Mouse (Mus musculus): ENCODE data around the gene AC170998.1. TPM values are rescaled to one million over a fixed set of nuclear protein-coding genes. Genes with fewer than 3 reads are reported as not detected.

The AC170998.1 gene
- polyA plus RNA-seq, 1 experiment from 2014 or later, result 1.0 TPM

DNA sequence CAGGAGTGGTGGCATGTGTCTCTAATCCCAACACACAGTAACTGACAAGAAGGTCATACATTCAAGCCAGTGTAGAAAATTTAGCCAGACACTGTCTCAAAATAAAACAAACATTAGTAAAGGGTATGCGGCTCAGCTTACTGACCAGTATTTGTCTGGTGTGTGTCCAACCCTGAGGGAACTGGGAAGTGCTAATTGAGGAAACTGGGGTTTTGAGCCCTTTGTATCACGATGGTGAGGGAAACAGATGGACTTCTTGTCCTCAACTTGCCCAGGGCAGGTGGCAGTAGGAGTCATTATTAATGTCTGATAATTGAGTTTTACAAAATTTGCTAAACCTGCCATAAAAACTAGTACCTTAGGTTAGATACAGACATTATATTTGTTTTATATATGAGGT lies 16.9 kb upstream of the AC170998.1 start:
- no peaks in the 10 kb centered on the region for H3K9me3 ChIP-seq (ENCODE audit: control insufficient read depth, low read length)
- H3K27me3 ChIP-seq (ENCODE audit: control insufficient read depth, insufficient read depth, low read length), result no peaks in the 10 kb centered on the region
- no peaks in the 10 kb centered on the region for H3K4me1 ChIP-seq (replicated peaks; ENCODE audit: control insufficient read depth, insufficient read depth)
- DNase-seq (ENCODE audit: low spot score) (no peak), ATAC-seq (ENCODE audit: low FRiP score, low TSS enrichment) (no peak)
- no peaks in the 10 kb centered on the region for H3K36me3 ChIP-seq (ENCODE audit: control insufficient read depth, insufficient read depth, low read length)
- H3K4me3 ChIP-seq (ENCODE audit: low read depth, low read length), result no peak overlapping the region
- TF ChIP-seq EP300 (optimal IDR thresholded peaks at IDR 0.05) (no peak), CTCF (IDR thresholded peaks at IDR 0.05; ENCODE audit: low read depth) (no peak)
- H3K4me2 ChIP-seq (replicated peaks; ENCODE audit: low read depth), result no peak overlapping the region
- H3K9ac ChIP-seq (ENCODE audit: low read length), result no peak overlapping the region
- WGBS, result 18% methylated on average over 2 of the region's 2 CpGs
- no peak overlapping the region for H3K27ac ChIP-seq (replicated peaks)

DNA sequence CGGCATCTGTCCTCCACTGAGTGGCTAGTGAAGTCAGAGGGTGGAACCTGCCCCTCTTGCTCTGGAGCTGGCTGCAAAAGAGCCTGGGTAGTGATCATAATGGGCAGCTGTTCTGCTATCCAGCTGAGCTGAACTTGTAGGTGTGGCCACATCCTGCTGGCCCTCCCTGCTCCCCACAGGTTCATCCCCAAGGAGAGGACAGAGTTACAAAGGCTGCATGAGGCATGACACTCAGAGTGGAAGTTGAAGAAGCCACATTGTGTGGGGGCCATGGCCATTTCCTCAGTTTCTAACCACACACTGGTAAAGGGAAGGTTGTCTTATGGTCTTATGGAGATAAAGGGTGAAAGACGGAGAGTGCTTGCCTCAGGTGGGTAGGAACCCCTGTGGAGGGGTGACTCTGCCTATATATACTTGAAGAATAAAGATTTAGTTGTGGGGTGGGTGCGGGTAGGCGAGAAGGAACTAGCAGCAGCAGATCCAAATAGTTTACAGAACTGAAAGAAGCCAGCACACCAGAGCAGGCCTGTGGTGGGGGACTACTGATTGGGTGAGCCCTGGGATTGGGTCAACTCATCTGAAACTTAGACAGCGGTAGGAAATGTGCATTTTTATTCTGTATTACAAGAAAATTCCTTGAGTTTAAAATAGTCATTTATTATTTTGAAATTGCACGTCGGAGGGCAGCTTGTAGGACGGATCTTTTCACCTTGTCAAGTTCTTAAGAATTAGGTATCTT lies 16.2 kb upstream of the AC170998.1 start:
- peak overlapping the region; percentile 46 for H3K27ac ChIP-seq (replicated peaks)
- peak; percentile 34; the same call in 1 of the 2 replicates for ATAC-seq (ENCODE audit: low FRiP score, low TSS enrichment)

DNA sequence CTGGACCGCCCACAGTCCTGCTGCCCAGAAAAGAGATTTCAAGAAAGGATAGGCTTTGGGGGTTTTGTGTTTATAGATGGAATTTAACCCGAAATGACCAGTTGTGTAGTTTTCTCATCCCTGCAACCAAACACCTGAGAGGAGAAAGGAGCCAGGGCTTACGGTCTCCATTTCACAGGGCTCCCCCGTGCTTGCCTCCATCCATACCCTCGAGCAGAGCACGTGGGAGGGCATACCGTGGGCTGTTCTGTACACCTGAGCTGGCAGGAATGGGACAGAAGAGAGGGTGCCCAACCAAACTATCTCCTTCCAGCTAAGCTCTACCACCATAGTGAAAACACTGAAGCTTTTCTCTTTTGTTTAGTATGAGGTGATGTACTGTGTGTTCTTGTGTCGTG lies 15.6 kb upstream of the AC170998.1 start:
- H3K9ac ChIP-seq (ENCODE audit: low read length), result no peak overlapping the region
- no peak for DNase-seq (ENCODE audit: low spot score)
- no peaks in the 10 kb centered on the region for H3K36me3 ChIP-seq (ENCODE audit: control insufficient read depth, insufficient read depth, low read length)
- no peaks in the 10 kb centered on the region for H3K9me3 ChIP-seq (ENCODE audit: control insufficient read depth, low read length)
- H3K27me3 ChIP-seq (ENCODE audit: control insufficient read depth, insufficient read depth, low read length), result no peaks in the 10 kb centered on the region
- ATAC-seq (ENCODE audit: low FRiP score, low TSS enrichment), result no peak
- TF ChIP-seq EP300 (optimal IDR thresholded peaks at IDR 0.05), result no peak
- no peak for TF ChIP-seq CTCF (IDR thresholded peaks at IDR 0.05; ENCODE audit: low read depth)
- WGBS, result 73% methylated on average over 8 of the region's 8 CpGs
- H3K4me2 ChIP-seq (replicated peaks; ENCODE audit: low read depth), result no peak overlapping the region
- no peak overlapping the region for H3K27ac ChIP-seq (replicated peaks)
- no peaks in the 10 kb centered on the region for H3K4me1 ChIP-seq (replicated peaks; ENCODE audit: control insufficient read depth, insufficient read depth)
- H3K4me3 ChIP-seq (ENCODE audit: low read depth, low read length), result no peak overlapping the region

More for the DNA sequence above, 16.2 kb upstream of the AC170998.1 start:
- H3K36me3 ChIP-seq (ENCODE audit: control insufficient read depth, insufficient read depth, low read length), result no peaks in the 10 kb centered on the region
- H3K9me3 ChIP-seq (ENCODE audit: control insufficient read depth, low read length), result no peaks in the 10 kb centered on the region
- no peak overlapping the region for H3K4me2 ChIP-seq (replicated peaks; ENCODE audit: low read depth)
- no peak for DNase-seq (ENCODE audit: low spot score)
- H3K4me3 ChIP-seq (ENCODE audit: low read depth, low read length), result no peak overlapping the region
- no peak for TF ChIP-seq EP300 (optimal IDR thresholded peaks at IDR 0.05)
- no peak for TF ChIP-seq CTCF (IDR thresholded peaks at IDR 0.05; ENCODE audit: low read depth)
- H3K9ac ChIP-seq (ENCODE audit: low read length), result no peak overlapping the region
- no peaks in the 10 kb centered on the region for H3K4me1 ChIP-seq (replicated peaks; ENCODE audit: control insufficient read depth, insufficient read depth)
- H3K27me3 ChIP-seq (ENCODE audit: control insufficient read depth, insufficient read depth, low read length), result no peaks in the 10 kb centered on the region
- 66% methylated on average over 8 of the region's 8 CpGs for WGBS

DNA sequence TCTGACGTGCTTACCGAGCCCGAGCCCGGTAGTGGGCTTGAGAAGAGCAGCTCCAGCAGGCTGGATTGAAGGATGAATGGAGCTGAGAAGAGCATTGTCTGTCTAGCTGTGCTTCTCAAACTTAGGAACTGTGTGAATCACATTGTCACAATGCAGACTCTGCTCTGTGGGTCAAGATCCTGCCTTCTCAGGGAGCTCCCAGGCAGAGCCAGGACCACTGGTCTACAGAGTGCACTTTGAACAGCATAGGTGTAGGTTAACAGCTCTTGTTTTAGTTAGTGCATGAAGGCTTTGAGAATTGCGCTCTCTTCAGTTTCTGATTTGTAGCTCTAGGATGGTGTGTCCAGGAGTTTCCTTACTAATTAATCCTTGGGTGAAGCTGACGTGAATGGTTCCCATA lies 14.6 kb upstream of the AC170998.1 start:
- Histone ChIP-seq H3K27ac (replicated peaks) (no peak overlapping the region), H3K9me3 (ENCODE audit: control insufficient read depth, low read length) (no peaks in the 10 kb centered on the region), H3K9ac (ENCODE audit: low read length) (no peak overlapping the region), H3K36me3 (ENCODE audit: control insufficient read depth, insufficient read depth, low read length) (no peaks in the 10 kb centered on the region), H3K4me1 (replicated peaks; ENCODE audit: control insufficient read depth, insufficient read depth) (no peaks in the 10 kb centered on the region), H3K4me2 (replicated peaks; ENCODE audit: low read depth) (no peak overlapping the region), H3K4me3 (ENCODE audit: low read depth, low read length) (no peak overlapping the region), H3K27me3 (ENCODE audit: control insufficient read depth, insufficient read depth, low read length) (no peaks in the 10 kb centered on the region)
- no peak for DNase-seq (ENCODE audit: low spot score)
- no peak for TF ChIP-seq CTCF (IDR thresholded peaks at IDR 0.05; ENCODE audit: low read depth)
- TF ChIP-seq EP300 (optimal IDR thresholded peaks at IDR 0.05), result no peak
- 89% methylated on average over 6 of the region's 6 CpGs for WGBS
- no peak for ATAC-seq (ENCODE audit: low FRiP score, low TSS enrichment)

DNA sequence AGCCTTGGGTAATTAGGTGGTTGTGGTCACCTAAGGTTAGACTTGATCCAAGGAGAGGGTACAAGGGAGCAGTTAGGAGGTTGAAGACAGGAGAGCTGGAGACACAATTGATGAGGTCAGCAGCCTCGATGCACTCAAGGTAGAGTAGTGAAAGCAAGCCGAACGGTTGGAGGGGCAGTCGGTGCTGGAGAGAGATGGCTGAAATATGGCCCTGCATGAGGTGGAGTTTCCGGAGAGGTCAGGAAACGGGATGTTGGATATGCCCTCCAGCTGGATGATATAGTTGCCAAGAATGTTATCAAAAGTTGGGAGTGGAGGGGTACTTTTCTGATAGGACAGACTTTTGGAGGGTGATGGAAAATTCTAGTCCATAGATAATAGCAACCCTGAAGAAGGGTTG lies 13.6 kb upstream of the AC170998.1 start:
- H3K27ac ChIP-seq (replicated peaks), result no peak overlapping the region
- TF ChIP-seq EP300 (optimal IDR thresholded peaks at IDR 0.05), result no peak
- no peak for TF ChIP-seq CTCF (IDR thresholded peaks at IDR 0.05; ENCODE audit: low read depth)

DNA sequence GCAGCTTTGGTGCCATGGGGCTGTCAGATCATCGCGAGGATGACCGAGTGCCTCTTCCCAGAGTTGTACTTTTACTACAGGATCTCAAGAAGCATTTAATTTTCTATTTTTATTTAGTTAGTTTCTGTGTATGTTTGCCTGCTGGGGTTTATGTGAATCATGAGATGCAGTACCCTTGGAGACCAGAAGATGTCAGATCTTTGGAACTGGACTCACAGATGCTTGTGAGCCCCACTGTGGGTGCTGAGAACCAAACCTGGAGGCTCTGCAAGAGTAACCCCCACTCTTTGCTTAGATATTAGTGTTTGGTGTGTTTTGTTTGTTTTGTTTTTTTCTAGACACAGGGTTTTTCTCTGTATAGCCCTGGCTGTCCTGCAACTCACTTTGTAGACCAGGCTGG lies 11.9 kb upstream of the AC170998.1 start:
- ATAC-seq (ENCODE audit: low FRiP score, low TSS enrichment), result no peak
- WGBS, result 100% methylated on average over 3 of the region's 3 CpGs
- H3K27ac ChIP-seq (replicated peaks), result no peak overlapping the region
- H3K4me3 ChIP-seq (ENCODE audit: low read depth, low read length), result no peak overlapping the region
- no peaks in the 10 kb centered on the region for H3K9me3 ChIP-seq (ENCODE audit: control insufficient read depth, low read length)
- H3K9ac ChIP-seq (ENCODE audit: low read length), result no peak overlapping the region
- no peaks in the 10 kb centered on the region for H3K27me3 ChIP-seq (ENCODE audit: control insufficient read depth, insufficient read depth, low read length)
- no peak for DNase-seq (ENCODE audit: low spot score)
- H3K4me2 ChIP-seq (replicated peaks; ENCODE audit: low read depth), result no peak overlapping the region
- no peak for TF ChIP-seq EP300 (optimal IDR thresholded peaks at IDR 0.05)
- peak; percentile 39 for TF ChIP-seq CTCF (IDR thresholded peaks at IDR 0.05; ENCODE audit: low read depth)
- no peaks in the 10 kb centered on the region for H3K4me1 ChIP-seq (replicated peaks; ENCODE audit: control insufficient read depth, insufficient read depth)
- H3K36me3 ChIP-seq (ENCODE audit: control insufficient read depth, insufficient read depth, low read length), result peaks cover 6% of the 10 kb centered on the region; the same call in 1 of the 2 replicates

More for the DNA sequence above, 13.6 kb upstream of the AC170998.1 start:
- Histone ChIP-seq H3K4me2 (replicated peaks; ENCODE audit: low read depth) (no peak overlapping the region), H3K4me1 (replicated peaks; ENCODE audit: control insufficient read depth, insufficient read depth) (no peaks in the 10 kb centered on the region), H3K36me3 (ENCODE audit: control insufficient read depth, insufficient read depth, low read length) (peaks cover 6% of the 10 kb centered on the region; the same call in 1 of the 2 replicates), H3K27me3 (ENCODE audit: control insufficient read depth, insufficient read depth, low read length) (no peaks in the 10 kb centered on the region), H3K4me3 (ENCODE audit: low read depth, low read length) (no peak overlapping the region), H3K9ac (ENCODE audit: low read length) (no peak overlapping the region), H3K9me3 (ENCODE audit: control insufficient read depth, low read length) (no peaks in the 10 kb centered on the region)
- no peak for ATAC-seq (ENCODE audit: low FRiP score, low TSS enrichment)
- DNase-seq (ENCODE audit: low spot score), result no peak
- 70% methylated on average over 6 of the region's 6 CpGs for WGBS

All from stomach, postnatal 0 days (tissue).